Mouse (Mus musculus): Measurements from ENCODE around the gene Tmtc2. TPM values are rescaled to one million over a fixed set of nuclear protein-coding genes. Genes with fewer than 3 reads are reported as not detected.

Tmtc2 gene
- 10 to 100 TPM in 3 of 4 experiments, 1 to 10 TPM in 1; 9.7 to 11.9 (median 10.9) TPM for total RNA-seq (2022)

GRCm38 (mm10) chr10:105573908-105574694, at the start of gene Tmtc2:
Gene Tmtc2 (minus strand): TSS chr10:105574451.
- DNase-seq (ENCODE audit: low spot score in 2 of 2), result peak; percentile 84 to 85

- DNase-seq (ENCODE audit: low spot score in 2 of 2), result no peak
Measured at GRCm38 (mm10) chr10:105612117-105612516, 37.9 kb upstream of the Tmtc2 start.

- DNase-seq (ENCODE audit: low spot score in 2 of 2), result no peak
Measured at GRCm38 (mm10) chr10:105598826-105599225, 24.6 kb upstream of the Tmtc2 start.

GRCm38 (mm10) chr10:105597226-105597625, 23.0 kb upstream of the Tmtc2 start:
- no peak for DNase-seq (ENCODE audit: low spot score in 2 of 2)

- DNase-seq (ENCODE audit: low spot score in 2 of 2), result no peak
Measured at GRCm38 (mm10) chr10:105595480-105596102, 21.3 kb upstream of the Tmtc2 start.

GRCm38 (mm10) chr10:105588141-105588540, 13.9 kb upstream of the Tmtc2 start:
- no peak for DNase-seq (ENCODE audit: low spot score in 2 of 2)

GRCm38 (mm10) chr10:105579318-105579717, 5.1 kb upstream of the Tmtc2 start:
- DNase-seq (ENCODE audit: low spot score in 2 of 2), result no peak

GRCm38 (mm10) chr10:105578291-105578845, 4.1 kb upstream of the Tmtc2 start:
- DNase-seq (ENCODE audit: low spot score in 2 of 2), result no peak

- peak; percentile 88 to 91 for DNase-seq (ENCODE audit: low spot score in 2 of 2)
Measured at GRCm38 (mm10) chr10:105574695-105575660, 727 bp upstream of the Tmtc2 start.

- no peak for DNase-seq (ENCODE audit: low spot score in 2 of 2)
Measured at GRCm38 (mm10) chr10:105573306-105573907, 844 bp downstream of the Tmtc2 start.

- no peak for DNase-seq (ENCODE audit: low spot score in 2 of 2)
Measured at GRCm38 (mm10) chr10:105572829-105573228, 1.4 kb downstream of the Tmtc2 start.

GRCm38 (mm10) chr10:105572301-105572700, 1.9 kb downstream of the Tmtc2 start:
- no peak for DNase-seq (ENCODE audit: low spot score in 2 of 2)

GRCm38 (mm10) chr10:105571831-105572230, 2.4 kb downstream of the Tmtc2 start:
- DNase-seq (ENCODE audit: low spot score in 2 of 2), result no peak

GRCm38 (mm10) chr10:105571019-105571418, 3.2 kb downstream of the Tmtc2 start:
- DNase-seq (ENCODE audit: low spot score in 2 of 2), result no peak

GRCm38 (mm10) chr10:105569573-105569972, 4.7 kb downstream of the Tmtc2 start:
- no peak for DNase-seq (ENCODE audit: low spot score in 2 of 2)

GRCm38 (mm10) chr10:105567825-105568531, 6.3 kb downstream of the Tmtc2 start:
- no peak for DNase-seq (ENCODE audit: low spot score in 2 of 2)

- DNase-seq (ENCODE audit: low spot score in 2 of 2), result no peak
Measured at GRCm38 (mm10) chr10:105561548-105561947, 12.7 kb downstream of the Tmtc2 start.

- DNase-seq (ENCODE audit: low spot score in 2 of 2), result no peak
Measured at GRCm38 (mm10) chr10:105557581-105557980, 16.7 kb downstream of the Tmtc2 start.

- no peak for DNase-seq (ENCODE audit: low spot score in 2 of 2)
Measured at GRCm38 (mm10) chr10:105556890-105557572, 17.2 kb downstream of the Tmtc2 start.

- no peak for DNase-seq (ENCODE audit: low spot score in 2 of 2)
Measured at GRCm38 (mm10) chr10:105554153-105554552, 20.1 kb downstream of the Tmtc2 start.

Measured in layer of hippocampus, adult 8-10 months (tissue).